Mouse (Mus musculus): ENCODE results near the gene Zdhhc16. TPM values are rescaled to one million over a fixed set of nuclear protein-coding genes. Genes with fewer than 3 reads are reported as not detected.

The Zdhhc16 gene
- 18.8 and 25.3 TPM in 2 replicates for polyA plus RNA-seq (2012; ENCODE audit: insufficient read depth, low replicate concordance)

DNA sequence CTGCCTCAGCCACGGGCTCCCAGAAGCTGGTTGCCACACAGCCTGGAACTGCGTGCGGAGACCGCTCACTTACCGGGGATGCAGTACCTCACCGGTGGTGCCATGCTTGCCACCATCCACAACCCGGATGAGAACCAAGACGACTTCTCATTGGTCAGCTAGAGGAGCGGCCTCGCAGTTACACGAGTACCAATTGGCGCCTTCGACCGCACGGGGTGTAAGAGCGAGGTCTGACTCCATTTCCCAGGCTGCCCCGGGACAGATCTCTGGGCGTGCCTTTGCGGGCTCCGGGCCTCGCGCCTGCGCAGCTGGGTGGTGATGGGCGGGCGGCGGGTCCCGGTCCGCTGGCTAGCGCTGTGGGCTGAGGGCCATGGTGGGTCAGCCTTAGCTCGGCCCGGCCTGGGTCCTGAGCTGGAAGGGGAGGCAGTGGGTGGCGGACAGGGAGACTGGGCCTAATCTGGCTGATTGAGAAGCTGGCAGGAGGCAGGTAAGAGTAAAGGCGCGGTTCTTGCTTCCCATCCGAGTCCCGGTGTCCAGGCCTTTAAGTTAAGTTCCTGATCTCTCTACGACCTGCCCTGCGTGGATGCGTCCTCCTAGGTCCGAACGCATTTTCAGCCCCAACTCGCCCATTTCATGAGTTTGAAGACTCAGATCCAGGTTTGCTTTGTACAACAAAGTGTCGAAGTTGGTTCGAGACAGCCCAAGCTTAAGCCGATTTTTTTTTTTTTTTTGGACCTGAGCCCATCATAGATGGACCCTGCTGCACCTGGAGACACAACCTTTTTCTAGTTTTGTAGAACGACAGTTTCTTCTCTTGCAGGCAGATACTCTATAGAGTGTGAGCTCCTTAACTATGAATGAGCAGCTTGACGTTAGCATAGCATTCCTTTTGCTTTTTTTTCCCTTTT is at the start of gene Zdhhc16, which contains the start of gene Exosc1:
Zdhhc16 (plus strand) TSS at position 302 of the 908 bp plus-strand sequence.
Exosc1 (minus strand) TSS at position 245 of the 908 bp plus-strand sequence.
- Histone ChIP-seq H3K4me1 (peaks cover 52% of the 10 kb centered on the region), H3K4me3 (replicated peaks) (peak within 1 kb of the TSS; percentile 96), H3K36me3 (replicated peaks; ENCODE audit: low read length) (peaks cover 54% of the 10 kb centered on the region), H3K27me3 (replicated peaks) (no peaks in the 10 kb centered on the region), H3K9me3 (no peaks in the 10 kb centered on the region)
- TF ChIP-seq GATA1 (IDR thresholded peaks at IDR 0.05; ENCODE audit: borderline replicate concordance, low read length) (no peak), FLI1 (IDR thresholded peaks at IDR 0.05; ENCODE audit: low read length) (no peak)

DNA sequence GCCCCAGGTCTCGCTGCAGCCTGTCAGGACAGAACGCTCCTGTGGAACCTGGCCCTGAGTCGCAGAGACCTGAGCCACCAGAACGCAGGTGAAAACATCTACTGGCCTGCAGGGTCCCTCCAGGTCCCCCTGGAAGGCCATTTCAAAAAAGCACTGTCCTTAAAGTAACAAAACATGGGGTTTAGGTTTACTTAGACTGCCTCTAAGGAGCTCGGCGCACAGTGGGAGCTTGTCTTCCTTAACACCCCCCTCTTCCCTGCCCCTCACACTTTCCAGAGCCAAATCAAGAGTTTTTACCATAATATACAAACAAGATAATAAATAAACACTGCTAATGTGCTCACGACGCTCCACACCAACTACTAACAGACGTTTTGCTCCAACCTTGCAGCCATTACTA is 49.4 kb upstream of the Zdhhc16 start:
- peaks cover 97% of the 10 kb centered on the region for H3K36me3 ChIP-seq (replicated peaks; ENCODE audit: low read length)
- no peaks in the 10 kb centered on the region for H3K9me3 ChIP-seq
- H3K4me3 ChIP-seq (replicated peaks), result no peak overlapping the region
- TF ChIP-seq FLI1 (IDR thresholded peaks at IDR 0.05; ENCODE audit: low read length) (no peak), GATA1 (IDR thresholded peaks at IDR 0.05; ENCODE audit: borderline replicate concordance, low read length) (no peak)
- no peaks in the 10 kb centered on the region for H3K27me3 ChIP-seq (replicated peaks)
- peaks cover 26% of the 10 kb centered on the region for H3K4me1 ChIP-seq

DNA sequence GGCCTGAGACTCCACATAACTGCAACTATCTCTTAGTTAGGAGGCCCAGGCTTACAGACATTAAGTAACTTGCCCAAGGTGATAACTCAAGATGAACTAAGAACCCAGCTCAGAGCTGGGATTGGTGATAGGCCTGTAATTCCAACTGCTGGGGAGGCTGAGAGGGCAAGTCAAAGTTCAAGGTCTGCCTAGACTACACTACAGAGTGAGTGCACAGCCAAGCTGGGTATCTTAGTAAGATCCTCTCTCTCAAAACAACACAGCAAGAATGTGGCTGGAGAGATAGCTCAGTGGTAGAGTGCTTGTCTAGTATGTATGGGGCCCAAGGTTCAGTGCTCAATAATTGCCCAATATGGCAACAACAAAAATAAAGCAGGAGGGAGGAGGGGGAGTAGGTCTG is 45.1 kb upstream of the Zdhhc16 start:
- H3K27me3 ChIP-seq (replicated peaks), result no peaks in the 10 kb centered on the region
- H3K4me3 ChIP-seq (replicated peaks), result peak overlapping the region; percentile 70
- H3K36me3 ChIP-seq (replicated peaks; ENCODE audit: low read length), result peaks cover 91% of the 10 kb centered on the region
- peaks cover 48% of the 10 kb centered on the region for H3K4me1 ChIP-seq
- TF ChIP-seq FLI1 (IDR thresholded peaks at IDR 0.05; ENCODE audit: low read length), result no peak
- TF ChIP-seq GATA1 (IDR thresholded peaks at IDR 0.05; ENCODE audit: borderline replicate concordance, low read length), result no peak
- no peaks in the 10 kb centered on the region for H3K9me3 ChIP-seq

DNA sequence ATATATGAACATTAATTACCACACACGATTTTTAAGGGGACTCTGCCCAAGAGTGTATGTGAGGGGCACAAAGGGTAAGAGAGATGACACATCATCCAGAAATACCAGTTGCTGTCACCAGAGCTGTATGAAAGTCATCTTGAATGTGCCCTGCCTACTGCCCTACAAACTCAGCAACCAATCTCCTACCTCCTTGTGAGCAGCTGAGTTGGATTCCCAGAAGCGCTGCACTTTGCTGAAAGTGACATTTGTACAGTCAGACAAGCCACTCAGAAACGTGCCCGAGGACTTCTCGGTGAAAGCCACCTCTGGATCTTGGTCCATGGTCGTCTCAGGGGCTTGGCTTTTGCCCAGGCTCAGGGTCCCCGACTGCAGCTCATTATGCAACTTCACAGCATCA is 38.3 kb upstream of the Zdhhc16 start:
- H3K9me3 ChIP-seq, result no peaks in the 10 kb centered on the region
- peaks cover 64% of the 10 kb centered on the region for H3K4me1 ChIP-seq
- TF ChIP-seq GATA1 (IDR thresholded peaks at IDR 0.05; ENCODE audit: borderline replicate concordance, low read length) (no peak), FLI1 (IDR thresholded peaks at IDR 0.05; ENCODE audit: low read length) (no peak)
- no peaks in the 10 kb centered on the region for H3K27me3 ChIP-seq (replicated peaks)
- H3K4me3 ChIP-seq (replicated peaks), result peak overlapping the region; percentile 96
- peaks cover 30% of the 10 kb centered on the region for H3K36me3 ChIP-seq (replicated peaks; ENCODE audit: low read length)

DNA sequence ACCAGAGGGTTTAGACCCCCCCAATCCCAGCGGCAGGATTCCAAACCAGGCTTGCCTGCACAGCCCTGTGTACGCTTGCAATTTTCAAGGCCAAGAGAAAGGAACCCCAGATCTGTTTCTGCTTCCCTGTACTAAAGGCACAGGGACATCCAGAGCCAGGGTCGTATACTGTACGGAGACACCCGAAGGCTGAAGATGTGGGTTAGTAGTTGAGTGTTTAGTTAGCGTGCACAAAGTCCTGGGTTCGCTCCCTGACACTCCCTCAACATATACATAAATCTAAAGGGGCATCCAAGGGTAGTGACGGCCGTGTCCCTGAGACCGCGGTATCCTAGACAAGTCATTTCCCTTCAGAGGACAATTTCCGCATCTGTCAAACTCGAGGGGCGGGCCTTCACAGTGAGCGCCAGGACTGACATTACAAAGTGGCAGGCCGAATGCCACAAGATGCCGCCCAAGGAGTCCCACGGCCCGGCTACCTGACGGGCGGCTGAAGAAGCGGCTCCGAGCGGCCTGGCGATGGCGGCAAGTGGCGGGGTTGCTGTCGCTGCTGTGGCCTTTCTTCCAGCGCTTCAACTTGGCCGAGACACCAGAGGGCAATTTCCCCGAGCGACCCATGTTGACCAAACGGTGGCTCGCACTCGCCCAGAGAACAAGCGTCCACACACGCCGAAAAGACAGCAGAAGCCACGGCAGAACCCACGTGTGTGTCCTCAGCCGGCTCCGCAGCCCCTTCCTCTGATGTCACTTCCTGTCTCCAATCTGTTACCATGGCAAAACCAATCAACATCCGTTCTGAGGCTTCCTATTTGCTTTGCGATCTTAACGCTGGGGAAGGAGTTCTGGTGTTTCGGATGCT is 37.6 kb upstream of the Zdhhc16 start, which contains the start of gene Rrp12:
Rrp12 (minus strand) TSS at position 714 of the 859 bp plus-strand sequence.
- TF ChIP-seq GATA1 (IDR thresholded peaks at IDR 0.05; ENCODE audit: borderline replicate concordance, low read length) (no peak), FLI1 (IDR thresholded peaks at IDR 0.05; ENCODE audit: low read length) (peak; percentile 66; the same call in 1 of the 2 replicates)
- Histone ChIP-seq H3K4me1 (peaks cover 66% of the 10 kb centered on the region), H3K36me3 (replicated peaks; ENCODE audit: low read length) (peaks cover 23% of the 10 kb centered on the region), H3K4me3 (replicated peaks) (peak within 1 kb of the TSS; percentile 96), H3K27me3 (replicated peaks) (no peaks in the 10 kb centered on the region), H3K9me3 (no peaks in the 10 kb centered on the region)

DNA sequence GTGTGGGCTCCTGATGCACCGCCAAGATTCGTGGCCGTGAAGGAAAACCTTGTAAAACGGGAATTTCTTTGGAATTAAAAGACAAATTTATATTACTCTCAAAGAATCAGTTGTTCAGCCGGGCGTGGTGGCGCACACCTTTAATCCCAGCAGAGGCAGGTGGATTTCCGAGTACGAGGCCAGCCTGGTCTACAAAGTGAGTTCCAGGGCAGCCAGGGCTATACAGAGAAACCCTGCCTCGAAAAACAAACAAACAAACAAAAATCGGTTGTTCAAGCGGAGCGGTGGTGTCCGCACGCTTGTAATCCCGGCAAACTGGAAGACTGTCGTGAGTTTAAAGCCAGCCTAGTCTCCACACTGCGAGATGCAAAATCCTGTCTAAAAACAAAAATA is 37.0 kb upstream of the Zdhhc16 start:
- peak overlapping the region; percentile 96 for H3K4me3 ChIP-seq (replicated peaks)
- no peaks in the 10 kb centered on the region for H3K9me3 ChIP-seq
- H3K4me1 ChIP-seq, result peaks cover 72% of the 10 kb centered on the region
- no peak for TF ChIP-seq FLI1 (IDR thresholded peaks at IDR 0.05; ENCODE audit: low read length)
- H3K27me3 ChIP-seq (replicated peaks), result no peaks in the 10 kb centered on the region
- H3K36me3 ChIP-seq (replicated peaks; ENCODE audit: low read length), result peaks cover 17% of the 10 kb centered on the region

DNA sequence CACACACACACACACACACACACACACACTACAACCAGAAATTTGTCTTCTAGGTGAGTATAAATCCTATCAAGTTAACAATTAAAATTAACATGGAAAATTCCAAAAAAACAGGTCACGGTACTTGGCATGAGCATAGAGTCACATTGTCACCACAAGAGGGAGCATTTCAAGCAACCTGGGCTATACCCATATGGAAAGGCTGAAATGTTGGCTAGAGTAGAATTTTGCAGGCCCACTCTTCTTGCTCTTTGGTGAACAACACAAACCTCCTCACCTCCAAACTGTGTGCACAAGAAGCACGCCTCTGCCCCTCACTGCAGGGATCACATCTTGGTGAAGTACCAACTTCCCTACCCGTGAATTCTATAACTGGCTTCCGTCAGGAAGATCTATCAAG is 34.4 kb upstream of the Zdhhc16 start:
- peak overlapping the region; percentile 18 for H3K4me3 ChIP-seq (replicated peaks)
- H3K27me3 ChIP-seq (replicated peaks), result no peaks in the 10 kb centered on the region
- no peak for TF ChIP-seq FLI1 (IDR thresholded peaks at IDR 0.05; ENCODE audit: low read length)
- TF ChIP-seq GATA1 (IDR thresholded peaks at IDR 0.05; ENCODE audit: borderline replicate concordance, low read length), result no peak
- no peaks in the 10 kb centered on the region for H3K36me3 ChIP-seq (replicated peaks; ENCODE audit: low read length)
- H3K4me1 ChIP-seq, result peaks cover 78% of the 10 kb centered on the region
- H3K9me3 ChIP-seq, result no peaks in the 10 kb centered on the region

DNA sequence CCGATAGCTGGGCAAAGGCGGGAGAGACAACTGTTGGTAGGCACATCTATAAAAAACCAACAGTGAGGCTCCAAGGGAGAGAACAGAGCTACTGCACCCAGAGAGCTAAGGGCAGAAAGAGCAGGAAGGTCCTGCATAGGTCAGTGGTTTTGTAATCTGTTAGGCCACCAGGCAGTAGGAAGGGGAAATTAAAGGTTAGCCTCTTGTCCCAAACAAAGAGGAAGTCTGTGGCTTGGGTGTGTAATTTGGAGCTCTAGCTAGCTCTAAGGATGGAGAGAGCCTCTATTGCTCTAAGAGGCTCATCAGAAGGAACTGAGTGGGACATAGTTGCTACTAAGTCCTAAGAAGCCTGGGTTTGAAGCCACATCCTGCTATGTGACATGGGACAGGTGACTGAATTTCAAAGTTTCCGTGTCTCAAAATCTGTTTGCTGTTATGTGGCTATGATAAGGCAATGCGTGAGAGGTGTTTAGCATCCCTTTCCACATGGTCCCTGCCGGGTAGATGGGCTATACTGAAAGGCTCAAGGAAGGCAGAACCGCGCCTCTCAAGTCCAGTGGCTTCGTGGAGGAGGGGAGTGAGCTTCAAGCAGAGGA is 32.7 kb upstream of the Zdhhc16 start:
- TF ChIP-seq FLI1 (IDR thresholded peaks at IDR 0.05; ENCODE audit: low read length), result no peak
- no peak for TF ChIP-seq GATA1 (IDR thresholded peaks at IDR 0.05; ENCODE audit: borderline replicate concordance, low read length)
- Histone ChIP-seq H3K4me3 (replicated peaks) (peak overlapping the region; percentile 83), H3K9me3 (no peaks in the 10 kb centered on the region), H3K27me3 (replicated peaks) (no peaks in the 10 kb centered on the region), H3K36me3 (replicated peaks; ENCODE audit: low read length) (peaks cover 2% of the 10 kb centered on the region), H3K4me1 (peaks cover 77% of the 10 kb centered on the region)

DNA sequence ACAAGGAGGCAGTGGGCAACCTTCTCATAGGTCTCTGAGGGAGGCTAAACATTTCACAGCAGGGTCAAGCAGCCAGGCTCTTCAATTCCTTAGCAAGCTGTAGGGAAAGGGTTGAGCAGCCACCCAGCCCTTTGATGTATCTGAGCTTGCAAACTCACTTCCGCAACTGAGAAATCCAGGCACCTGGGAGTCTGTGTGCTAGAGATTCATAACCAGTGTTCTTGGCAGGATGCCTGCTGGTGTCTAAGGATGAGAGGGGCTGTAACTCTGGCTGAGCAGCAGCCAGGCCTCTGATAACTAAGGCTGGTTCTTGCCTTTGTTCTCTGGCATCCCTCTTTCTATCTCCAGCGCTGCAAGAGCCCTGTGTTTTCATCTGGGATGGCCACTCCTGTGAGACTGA is 31.6 kb upstream of the Zdhhc16 start:
- TF ChIP-seq GATA1 (IDR thresholded peaks at IDR 0.05; ENCODE audit: borderline replicate concordance, low read length) (no peak), FLI1 (IDR thresholded peaks at IDR 0.05; ENCODE audit: low read length) (no peak)
- peak overlapping the region; percentile 12 for H3K4me3 ChIP-seq (replicated peaks)
- H3K36me3 ChIP-seq (replicated peaks; ENCODE audit: low read length), result peaks cover 8% of the 10 kb centered on the region
- H3K9me3 ChIP-seq, result no peaks in the 10 kb centered on the region
- H3K4me1 ChIP-seq, result peaks cover 83% of the 10 kb centered on the region
- no peaks in the 10 kb centered on the region for H3K27me3 ChIP-seq (replicated peaks)

All from megakaryocyte, embryonic 14.5 days (primary cell).